Mouse (Mus musculus) mature B cell (primary cell): ENCODE measurements around the gene Fnip2.
"Not testable (repeated sequence)": the region's sequence is repeated elsewhere in the genome, so short reads cannot be mapped to it uniquely, and the experiment has no call there.

Experiments
- in situ Hi-C: fragments of 300-500 bp; cut with MboI; formaldehyde crosslinking; loops from 2 replicates; pipeline ENCODE4 v1.14.3; 2019

Gene Fnip2

GRCm38 (mm10) chr3:79474911-79475310, 92.7 kb downstream of the Fnip2 start:
- in situ Hi-C loops, result no loop called here

- in situ Hi-C loops, result no loop called here
Measured at GRCm38 (mm10) chr3:79472362-79472761, 95.2 kb downstream of the Fnip2 start.

GRCm38 (mm10) chr3:79469440-79469839, 98.2 kb downstream of the Fnip2 start:
- in situ Hi-C loops, result no loop called here

- in situ Hi-C loops, result no loop called here
Measured at GRCm38 (mm10) chr3:79458651-79459275, 108.8 kb downstream of the Fnip2 start.

- in situ Hi-C loops, result no loop called here
Measured at GRCm38 (mm10) chr3:79455761-79456160, 111.8 kb downstream of the Fnip2 start.

- in situ Hi-C loops, result no loop called here
Measured at GRCm38 (mm10) chr3:79452696-79453263, 114.8 kb downstream of the Fnip2 start.

GRCm38 (mm10) chr3:79449361-79449760, 118.2 kb downstream of the Fnip2 start:
- in situ Hi-C loops, result no loop called here

- in situ Hi-C loops, result no loop called here
Measured at GRCm38 (mm10) chr3:79448421-79448820, 119.2 kb downstream of the Fnip2 start.

- in situ Hi-C loops, result not testable (repeated sequence)
Measured at GRCm38 (mm10) chr3:79446648-79447047, 120.9 kb downstream of the Fnip2 start.

GRCm38 (mm10) chr3:79446124-79446523, 121.5 kb downstream of the Fnip2 start:
- in situ Hi-C loops, result no loop called here

- in situ Hi-C loops, result no loop called here
Measured at GRCm38 (mm10) chr3:79445041-79445440, 122.6 kb downstream of the Fnip2 start.

GRCm38 (mm10) chr3:79443850-79444249, 123.7 kb downstream of the Fnip2 start:
- in situ Hi-C loops, result no loop called here

- in situ Hi-C loops, result no loop called here
Measured at GRCm38 (mm10) chr3:79440976-79441491, 126.6 kb downstream of the Fnip2 start.

GRCm38 (mm10) chr3:79438276-79438675, 129.3 kb downstream of the Fnip2 start:
- in situ Hi-C loops, result no loop called here

- in situ Hi-C loops, result no loop called here
Measured at GRCm38 (mm10) chr3:79436186-79436585, 131.4 kb downstream of the Fnip2 start.

- in situ Hi-C loops, result no loop called here
Measured at GRCm38 (mm10) chr3:79434985-79435384, 132.6 kb downstream of the Fnip2 start.

GRCm38 (mm10) chr3:79434436-79434835, 133.2 kb downstream of the Fnip2 start:
- in situ Hi-C loops, result no loop called here

GRCm38 (mm10) chr3:79433593-79433992, 134.0 kb downstream of the Fnip2 start:
- in situ Hi-C loops, result no loop called here

GRCm38 (mm10) chr3:79425441-79425840, 142.2 kb downstream of the Fnip2 start:
- in situ Hi-C loops, result no loop called here

- in situ Hi-C loops, result no loop called here
Measured at GRCm38 (mm10) chr3:79418921-79419320, 148.7 kb downstream of the Fnip2 start.

GRCm38 (mm10) chr3:79416944-79417680, 150.5 kb downstream of the Fnip2 start:
- in situ Hi-C loops, result no loop called here

- in situ Hi-C loops, result no loop called here
Measured at GRCm38 (mm10) chr3:79415929-79416328, 151.7 kb downstream of the Fnip2 start.

GRCm38 (mm10) chr3:79415081-79415480, 152.5 kb downstream of the Fnip2 start:
- in situ Hi-C loops, result no loop called here
